Mouse (Mus musculus) erythroblast, embryonic 14.5 days (primary cell): ENCODE results near the gene Timp2.

Experiments used
- GATA1 ChIP-seq: IDR thresholded peaks from 2 replicates; pipeline ENCODE4 v1.6.1; 2012; ENCODE audit warnings: low read length, inconsistent platforms, mixed read lengths
- TAL1 ChIP-seq: IDR thresholded peaks from 3 replicates; pipeline ENCODE4 v1.6.1; 2012; ENCODE audit warnings: low read length, inconsistent platforms, mixed read lengths

GRCm38 (mm10) chr11:118266044-118266665 is 89.4 kb downstream of the Timp2 start:
- no peak for TF ChIP-seq GATA1
- no peak for TF ChIP-seq TAL1
